Mouse (Mus musculus) heart, adult 18-20 months (tissue): ENCODE measurements around the gene Cerkl. TPM values are rescaled to one million over a fixed set of nuclear protein-coding genes. Genes with fewer than 3 reads are reported as not detected.

ENCODE experiments used
- DNase-seq, 2 experiments: peaks; one replicate each; pipeline ENCODE4 v3.0.0; 2021 to 2022; ENCODE audit warnings: mixed read lengths in 1 of 2
- total RNA-seq, 2 experiments: library from RNA; stranded (reverse); gene quantifications; 2 replicates each; pipeline ENCODE4 v1.2.3; 2021

Cerkl gene
- total RNA-seq, 2 experiments from 2014 or later, result 0.67 to 0.87 TPM

GRCm38 (mm10) chr2:79372486-79373200 is 83.9 kb downstream of the Cerkl start:
- peak; percentile 29 to 45 for DNase-seq

GRCm38 (mm10) chr2:79372154-79372467 is 84.5 kb downstream of the Cerkl start:
- DNase-seq, result no peak

- no peak for DNase-seq
Measured at GRCm38 (mm10) chr2:79371326-79372153, 85.0 kb downstream of the Cerkl start.

- peak; percentile 50 to 61 for DNase-seq
Measured at GRCm38 (mm10) chr2:79370711-79371312, 85.8 kb downstream of the Cerkl start.

- no peak for DNase-seq
Measured at GRCm38 (mm10) chr2:79369905-79370304, 86.7 kb downstream of the Cerkl start.

- DNase-seq, result peak; percentile 29 to 32
Measured at GRCm38 (mm10) chr2:79369061-79369524, 87.5 kb downstream of the Cerkl start.

- DNase-seq, result no peak
Measured at GRCm38 (mm10) chr2:79368661-79369060, 87.9 kb downstream of the Cerkl start.

GRCm38 (mm10) chr2:79367451-79368450 is 88.8 kb downstream of the Cerkl start:
- DNase-seq, result peak; percentile 25 to 31

- no peak for DNase-seq
Measured at GRCm38 (mm10) chr2:79363920-79364319, 92.7 kb downstream of the Cerkl start.

GRCm38 (mm10) chr2:79362029-79362428 is 94.6 kb downstream of the Cerkl start:
- no peak for DNase-seq

- no peak for DNase-seq
Measured at GRCm38 (mm10) chr2:79357835-79358234, 98.8 kb downstream of the Cerkl start.

- DNase-seq, result no peak
Measured at GRCm38 (mm10) chr2:79354773-79355172, 101.8 kb downstream of the Cerkl start.

- DNase-seq, result no peak
Measured at GRCm38 (mm10) chr2:79352100-79352802, 104.3 kb downstream of the Cerkl start.

GRCm38 (mm10) chr2:79351179-79352099 is 105.1 kb downstream of the Cerkl start:
- DNase-seq, result no peak

GRCm38 (mm10) chr2:79343115-79343514 is 113.5 kb downstream of the Cerkl start:
- no peak for DNase-seq

- no peak for DNase-seq
Measured at GRCm38 (mm10) chr2:79339003-79339402, 117.6 kb downstream of the Cerkl start.

GRCm38 (mm10) chr2:79336141-79336540 is 120.4 kb downstream of the Cerkl start:
- no peak for DNase-seq

- DNase-seq, result no peak
Measured at GRCm38 (mm10) chr2:79334661-79335060, 121.9 kb downstream of the Cerkl start.

GRCm38 (mm10) chr2:79328079-79328478 is 128.5 kb downstream of the Cerkl start:
- DNase-seq, result no peak
